Mouse (Mus musculus) olfactory bulb, adult 2 months (tissue): ENCODE results near the gene Uqcc2.

Experiments
- CTCF ChIP-seq: fragments of 200-500 bp; IDR thresholded peaks from 2 replicates; pipeline ENCODE4 v1.5.1; 2012; ENCODE audit warnings: low read depth, mild to moderate bottlenecking, low read length, moderate library complexity; ENCODE audit not compliant: insufficient read depth
- POLR2A ChIP-seq: fragments of 200-500 bp; IDR thresholded peaks from 2 replicates; pipeline ENCODE4 v1.6.1; 2012; ENCODE audit warnings: mild to moderate bottlenecking, low read depth, low read length, moderate library complexity; ENCODE audit not compliant: insufficient read depth

GRCm38 (mm10) chr17:27123103-27123502, 10.6 kb downstream of the Uqcc2 start:
- TF ChIP-seq CTCF (no peak), POLR2A (no peak)
